Mouse (Mus musculus): ENCODE data around the gene Psmg4.

DNA sequence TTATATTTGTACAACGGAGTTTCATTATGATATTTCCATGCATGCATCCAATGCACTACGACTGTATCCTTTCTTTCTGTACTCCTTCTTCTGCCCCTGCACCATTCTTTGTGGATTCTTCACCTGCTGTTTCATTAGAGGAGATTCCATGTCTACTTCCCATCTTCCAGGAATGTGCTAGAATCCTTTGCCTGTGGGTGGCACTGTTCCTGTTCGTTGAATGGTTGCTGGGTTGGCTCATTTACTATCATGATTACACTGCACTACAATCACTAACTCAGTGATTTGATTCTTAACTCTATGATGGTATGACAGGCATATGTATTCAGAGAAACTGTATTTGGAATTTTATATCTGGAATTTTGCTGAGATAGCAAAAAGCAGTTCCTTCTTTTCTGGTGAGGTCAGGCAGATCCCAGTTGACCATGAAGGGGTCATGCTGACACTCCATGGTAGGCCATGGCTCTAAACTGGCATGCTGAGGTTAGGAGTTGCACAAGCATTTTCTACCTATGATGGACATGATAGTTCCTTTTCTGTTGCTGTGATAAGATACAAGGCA lies 5.1 kb upstream of the Psmg4 start:
- TF ChIP-seq CTCF (IDR thresholded peaks at IDR 0.05; ENCODE audit: control insufficient read depth, insufficient read depth, low read length) = no peak
- TF ChIP-seq POLR2A (IDR thresholded peaks at IDR 0.05; ENCODE audit: borderline replicate concordance, control insufficient read depth, low read depth, low read length) = no peak

Measured in bone marrow, adult 2 months (tissue).